Mouse (Mus musculus) erythroblast, adult 5-6 weeks (primary cell): ENCODE results near the gene Ube2v1. TPM values are rescaled to one million over a fixed set of nuclear protein-coding genes. Genes with fewer than 3 reads are reported as not detected.

Experiments
- ATAC-seq: replicated peaks from 2 replicates; pipeline ENCODE4 v1.8.0; 2016; ENCODE audit warnings: moderate number of reproducible peaks, mild to moderate bottlenecking, moderate TSS enrichment, inconsistent platforms; ENCODE audit not compliant: poor library complexity, low FRiP score, severe bottlenecking
- total RNA-seq, 2 experiments: library from RNA; stranded (forward) in 1 of 2; stranded (reverse) in 1 of 2; fragments of 150-400 nt in 1 of 2; fragments of 200-764, 138-1000 nt in 1 of 2; gene quantifications; 2 replicates each; pipeline versions ENCODE4 v1.2.3 to v1.2.4; 2015 to 2017; ENCODE audit warnings: low replicate concordance in 2 of 2

Ube2v1 gene
- total RNA-seq, 2 experiments from 2014 or later = 134 to 150 TPM

DNA sequence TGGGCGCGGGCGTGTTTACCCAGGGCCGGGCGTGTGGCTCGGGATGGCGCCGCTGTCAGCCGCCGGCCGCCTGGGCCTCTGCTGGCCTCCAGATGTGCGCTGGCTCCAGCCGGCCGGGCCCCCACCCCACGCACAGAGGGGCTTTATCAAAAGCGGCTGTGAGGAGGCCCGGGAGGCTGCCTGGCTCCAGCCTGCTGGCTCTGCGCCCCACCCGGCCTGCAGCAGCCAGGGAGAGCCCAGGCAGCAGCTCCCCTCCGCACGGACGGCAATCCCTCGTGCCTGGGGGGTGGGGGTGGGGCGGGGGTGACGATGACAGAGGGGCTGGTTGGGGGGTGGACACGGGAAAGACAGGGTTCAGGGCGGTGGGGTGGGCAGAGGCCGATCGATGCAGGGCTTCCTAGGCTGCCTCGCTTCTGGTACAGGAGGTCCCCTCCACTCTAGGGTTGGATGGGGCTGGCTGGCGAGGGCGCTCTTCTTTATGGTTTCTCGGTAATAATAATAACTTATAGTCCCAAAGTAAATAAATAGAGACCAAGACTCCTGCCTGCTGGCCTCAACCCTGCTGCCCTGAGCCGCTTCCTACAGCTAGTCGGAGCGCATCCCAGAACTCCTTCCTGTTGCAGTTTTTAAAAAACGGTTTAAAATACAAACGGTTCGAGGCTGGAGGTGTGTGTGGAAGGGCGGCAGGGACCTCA is 34.3 kb downstream of the Ube2v1 start:
- no peak for ATAC-seq

DNA sequence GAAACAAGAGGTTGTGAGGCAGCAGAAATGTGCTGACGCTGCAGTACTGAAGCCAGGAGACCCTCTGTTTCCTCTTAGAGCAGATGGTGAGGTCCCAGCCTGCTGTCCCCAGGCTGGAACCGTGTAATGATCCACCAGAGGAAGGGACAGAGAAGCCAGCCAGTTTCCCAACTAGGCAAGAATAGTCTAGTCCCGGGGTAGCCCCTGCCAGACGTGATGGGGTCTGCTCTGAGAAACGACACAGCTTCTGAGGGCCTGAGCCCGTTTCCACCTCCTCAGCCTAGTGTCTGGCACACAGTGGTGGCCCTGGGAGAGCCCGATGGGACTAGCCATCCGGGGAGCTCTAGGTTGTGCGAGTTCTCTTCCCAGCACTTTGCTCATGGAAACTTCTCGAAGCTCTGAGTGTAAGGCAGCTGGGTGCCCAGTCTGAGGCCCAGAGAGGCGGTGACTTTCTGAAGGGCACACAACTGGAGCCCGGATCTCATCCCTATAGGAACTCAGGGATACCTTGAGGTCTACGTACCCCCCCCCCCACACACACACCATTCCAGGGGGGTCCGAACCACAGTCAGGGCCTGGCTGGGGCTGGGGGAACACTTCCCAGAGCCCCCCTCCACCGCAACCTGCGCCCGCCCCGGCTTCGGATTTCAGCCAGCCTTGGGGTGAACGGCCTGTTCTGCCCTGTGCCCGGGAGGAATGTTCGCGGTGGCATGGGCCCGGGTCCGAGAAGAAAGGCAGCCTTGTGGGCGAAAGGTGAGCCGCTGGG is 35.0 kb downstream of the Ube2v1 start:
- ATAC-seq = no peak

DNA sequence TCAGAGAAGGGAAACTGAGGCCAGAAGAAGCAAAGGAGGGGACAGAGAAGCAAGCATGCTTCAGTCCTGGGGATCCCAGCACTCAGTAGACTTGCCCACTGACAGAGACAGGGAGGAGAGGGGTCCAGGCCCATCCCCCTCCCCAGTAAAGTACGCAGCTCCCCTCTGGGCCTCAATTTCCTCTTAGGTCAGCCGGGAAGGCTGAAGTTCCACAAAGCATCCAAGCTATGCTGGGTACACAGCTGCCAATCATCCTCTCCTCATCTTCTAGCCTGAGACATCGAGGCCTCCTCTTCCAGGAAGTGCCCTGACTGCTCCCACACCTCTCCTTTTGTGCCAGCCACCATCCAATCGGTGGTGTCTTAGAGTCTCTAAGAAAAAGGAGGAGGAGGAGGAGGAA is 35.6 kb downstream of the Ube2v1 start:
- ATAC-seq = no peak

DNA sequence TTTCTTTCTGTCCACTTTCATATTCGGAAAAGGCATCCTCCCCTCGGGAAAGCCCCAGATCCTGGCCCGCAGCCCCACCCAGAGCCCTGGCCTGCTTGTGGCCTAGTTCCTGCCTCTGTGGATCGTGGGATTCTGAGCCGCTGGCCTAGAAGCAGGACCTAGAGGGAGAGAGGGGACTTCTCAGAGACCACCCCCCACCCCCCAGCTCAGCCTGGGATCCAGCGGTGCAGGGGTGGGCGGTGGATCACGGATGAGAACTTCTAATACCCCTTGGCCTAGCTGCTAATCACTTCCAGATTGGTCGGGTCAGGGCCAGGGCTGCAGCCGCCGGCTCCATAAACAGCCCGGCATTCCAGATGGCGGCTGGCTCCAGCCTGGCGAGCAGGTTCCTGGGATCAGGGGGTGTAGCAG is 36.1 kb downstream of the Ube2v1 start:
- no peak for ATAC-seq

DNA sequence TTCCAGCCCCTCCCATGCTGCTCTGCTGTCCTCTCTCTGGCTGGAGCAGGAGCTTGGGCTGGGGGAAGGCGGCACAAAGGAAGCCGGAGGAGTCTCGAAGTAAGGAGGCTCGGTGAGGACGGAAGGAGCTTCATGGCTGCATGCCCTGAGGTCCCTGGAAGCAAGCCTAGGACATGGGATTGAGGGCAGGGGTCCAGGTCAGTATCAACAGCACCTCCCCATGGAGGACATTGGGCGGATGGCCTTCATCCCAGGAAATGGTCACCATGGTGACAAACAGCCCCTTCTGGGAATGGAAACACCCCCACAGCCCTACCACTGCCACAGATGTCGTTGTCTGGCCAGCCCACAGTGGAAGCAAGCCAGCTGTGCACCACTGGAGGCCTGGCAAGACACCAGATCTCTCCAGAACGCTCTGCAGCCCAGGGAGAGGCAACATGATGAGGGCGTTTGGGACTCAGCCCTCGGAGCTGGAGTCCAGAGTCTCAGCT is 37.4 kb downstream of the Ube2v1 start:
- no peak for ATAC-seq

DNA sequence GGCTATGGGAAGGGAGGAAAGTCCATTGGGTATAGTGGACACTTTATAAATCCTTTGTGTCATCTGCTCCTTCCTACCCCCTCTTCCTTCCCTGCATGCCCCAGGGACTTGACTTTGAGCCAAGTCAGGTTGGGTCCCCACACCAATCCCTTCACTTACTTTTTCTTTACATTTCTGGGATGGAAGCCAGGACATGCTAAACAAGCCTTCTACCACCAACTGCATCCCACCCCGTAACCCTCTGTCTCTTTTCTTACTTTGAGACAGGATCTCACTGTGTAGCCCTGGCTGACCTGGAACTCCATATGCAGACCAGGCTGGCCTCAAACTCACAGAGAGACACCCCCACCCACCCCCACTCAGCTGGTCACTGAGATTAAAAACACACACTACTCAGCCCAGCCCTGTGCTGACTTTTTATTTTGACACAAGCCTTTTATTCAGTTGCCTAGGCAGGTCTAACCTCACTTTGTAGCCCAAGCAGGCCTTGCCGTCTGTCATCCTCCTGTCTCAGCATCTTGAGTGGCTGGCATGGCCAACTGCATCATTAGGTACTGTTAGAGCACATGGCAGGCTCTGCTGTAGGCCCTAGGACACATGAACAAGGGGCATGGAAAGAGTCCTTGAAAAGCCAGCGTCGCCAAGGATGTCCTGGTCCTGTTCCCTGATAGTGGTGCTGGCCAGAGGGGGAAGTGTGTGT is 38.2 kb downstream of the Ube2v1 start:
- no peak for ATAC-seq

DNA sequence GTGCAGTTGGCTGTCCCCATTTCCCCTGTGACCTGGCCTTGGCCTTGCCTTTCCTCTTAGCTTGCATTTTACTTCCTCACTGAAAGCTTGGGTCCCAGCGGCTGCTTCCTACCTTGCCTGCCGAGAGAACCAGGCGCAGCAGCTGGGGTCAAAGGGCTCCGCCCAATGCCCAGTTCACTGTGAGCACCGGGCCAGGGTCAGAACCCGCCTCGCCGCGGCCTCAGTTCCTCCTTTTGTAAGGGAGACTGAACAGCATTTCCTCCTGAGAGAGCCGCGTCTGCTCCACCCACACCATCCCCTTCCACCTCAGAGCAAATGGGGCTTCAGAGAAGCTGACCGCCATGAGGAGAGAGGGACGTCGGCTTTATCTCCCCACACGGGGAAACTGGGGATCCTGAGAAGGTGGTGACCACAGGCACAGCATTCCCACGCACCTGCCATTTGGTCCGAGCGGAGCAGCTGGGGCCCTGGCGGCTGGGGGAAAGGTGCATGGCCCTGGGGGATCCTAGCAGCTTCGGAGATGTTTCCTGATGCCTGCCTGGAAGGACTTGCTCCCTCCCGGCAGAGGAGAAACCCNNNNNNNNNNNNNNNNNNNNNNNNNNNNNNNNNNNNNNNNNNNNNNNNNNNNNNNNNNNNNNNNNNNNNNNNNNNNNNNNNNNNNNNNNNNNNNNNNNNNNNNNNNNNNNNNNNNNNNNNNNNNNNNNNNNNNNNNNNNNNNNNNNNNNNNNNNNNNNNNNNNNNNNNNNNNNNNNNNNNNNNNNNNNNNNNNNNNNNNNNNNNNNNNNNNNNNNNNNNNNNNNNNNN is 42.9 kb downstream of the Ube2v1 start:
- peak; percentile 58 for ATAC-seq

DNA sequence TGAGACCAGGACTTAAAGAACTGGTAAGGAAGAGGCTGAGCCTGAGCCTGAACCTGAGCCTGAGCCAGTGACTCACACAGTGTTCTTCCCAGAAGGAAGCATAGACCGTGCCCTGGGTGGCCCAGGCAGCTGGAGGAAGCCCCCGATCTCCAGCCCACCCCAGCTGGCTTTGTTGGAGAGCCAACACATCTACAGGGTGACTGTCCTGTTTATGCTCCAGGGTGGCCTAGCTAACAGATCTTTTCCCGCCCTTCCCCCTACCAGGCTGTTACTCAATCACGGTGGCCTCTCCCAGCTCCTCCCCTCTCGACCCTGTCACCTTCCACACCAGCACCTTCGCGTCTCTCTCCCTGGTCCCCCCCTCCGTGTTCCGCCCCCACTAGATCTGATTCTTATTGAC is 44.9 kb downstream of the Ube2v1 start:
- ATAC-seq = no peak

DNA sequence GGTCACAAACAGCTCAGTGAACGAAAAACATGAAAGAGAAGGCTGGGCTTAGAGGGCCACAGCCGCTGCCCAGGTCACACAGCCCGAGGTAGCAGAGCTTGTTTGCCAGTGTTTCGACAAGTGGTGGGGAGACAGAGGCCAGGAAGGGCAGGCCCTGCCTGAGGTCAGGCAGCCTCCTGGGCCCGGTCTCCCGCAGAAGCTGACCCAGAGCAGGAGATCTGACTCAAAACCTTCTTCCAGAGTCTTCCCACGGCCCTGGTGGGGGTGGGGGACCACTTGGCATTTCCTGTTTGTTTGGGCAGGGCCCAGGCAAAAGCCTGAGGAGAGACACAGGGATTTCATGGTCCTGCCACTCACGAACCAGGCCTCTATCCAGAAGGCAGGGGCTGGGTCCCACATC is 45.9 kb downstream of the Ube2v1 start:
- no peak for ATAC-seq

DNA sequence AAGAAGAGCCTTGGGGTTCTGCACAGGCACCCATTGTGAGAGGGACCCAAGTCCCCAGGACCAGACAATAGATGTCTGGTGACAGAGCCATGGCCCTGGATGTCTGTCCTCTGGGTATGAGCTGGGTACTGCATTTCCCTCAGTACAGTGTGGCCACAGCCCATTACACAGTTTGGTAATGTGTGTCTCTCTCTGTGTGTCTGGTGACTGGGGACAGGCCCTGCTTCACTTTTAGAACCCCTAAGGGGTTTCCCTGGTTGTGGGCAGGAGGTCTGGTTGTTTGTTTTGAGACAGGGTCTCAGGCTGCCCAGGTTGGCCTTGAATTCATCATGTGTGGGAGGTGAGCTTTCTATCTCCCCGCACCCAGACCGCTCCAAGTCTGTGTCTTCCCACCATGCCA is 46.6 kb downstream of the Ube2v1 start:
- no peak for ATAC-seq

DNA sequence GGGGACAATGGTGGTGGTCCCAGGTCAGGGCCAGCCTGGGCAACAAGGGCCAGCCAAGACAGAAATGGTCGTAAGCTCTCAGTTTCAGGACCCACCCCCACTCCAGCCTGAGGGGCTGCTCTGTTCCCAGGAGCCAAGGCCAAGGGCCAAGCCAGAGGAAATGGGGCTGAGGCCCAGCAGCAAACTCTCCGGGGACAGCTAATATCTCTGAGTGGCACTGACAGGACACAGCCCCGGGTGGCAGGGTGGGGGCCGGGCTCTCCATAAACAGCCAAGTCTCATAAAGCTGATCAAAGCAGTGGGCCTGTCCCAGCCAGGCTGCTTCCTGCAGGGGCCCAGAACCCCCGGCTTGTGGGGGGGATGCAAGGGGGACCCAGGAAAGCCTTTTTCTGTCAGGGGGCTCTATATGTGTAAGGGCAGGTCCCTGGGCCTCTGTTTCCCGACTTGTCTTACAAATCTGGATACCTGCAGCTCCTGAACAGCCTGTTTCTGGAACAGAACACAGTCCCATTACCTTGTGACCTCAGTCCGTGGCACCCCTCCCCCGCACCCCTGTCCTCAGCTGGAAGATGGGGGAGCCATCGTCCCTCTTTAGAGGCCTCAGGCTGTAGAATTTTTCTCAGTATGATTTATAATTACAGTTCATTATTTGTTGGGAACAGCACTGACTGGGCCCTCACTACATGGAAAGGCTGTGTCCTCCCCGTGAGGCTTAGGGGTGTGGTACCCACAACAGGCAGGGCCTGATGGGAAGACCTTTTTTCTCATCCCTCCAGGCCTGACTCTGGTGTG is 48.5 kb downstream of the Ube2v1 start:
- ATAC-seq = no peak

DNA sequence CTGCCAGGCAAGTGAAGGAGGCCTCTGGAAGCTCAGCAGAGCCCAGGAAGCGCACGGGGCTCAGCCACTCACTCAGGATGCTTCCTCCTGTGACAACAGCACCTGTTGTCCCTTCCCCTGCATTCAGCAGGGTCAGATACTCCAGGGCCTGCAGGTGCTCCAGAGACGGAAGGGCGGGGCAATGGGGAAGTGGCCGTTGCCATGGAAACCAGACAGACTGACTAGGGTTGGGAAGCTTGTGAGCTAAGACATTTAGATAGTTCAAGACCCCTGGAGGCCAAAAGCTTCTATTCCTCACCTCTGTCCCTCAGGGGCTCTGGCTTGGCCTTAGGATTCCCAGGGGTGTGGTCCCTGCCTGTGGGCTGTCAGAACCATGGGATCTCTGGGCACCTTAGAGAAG is 53.4 kb downstream of the Ube2v1 start:
- ATAC-seq = no peak

DNA sequence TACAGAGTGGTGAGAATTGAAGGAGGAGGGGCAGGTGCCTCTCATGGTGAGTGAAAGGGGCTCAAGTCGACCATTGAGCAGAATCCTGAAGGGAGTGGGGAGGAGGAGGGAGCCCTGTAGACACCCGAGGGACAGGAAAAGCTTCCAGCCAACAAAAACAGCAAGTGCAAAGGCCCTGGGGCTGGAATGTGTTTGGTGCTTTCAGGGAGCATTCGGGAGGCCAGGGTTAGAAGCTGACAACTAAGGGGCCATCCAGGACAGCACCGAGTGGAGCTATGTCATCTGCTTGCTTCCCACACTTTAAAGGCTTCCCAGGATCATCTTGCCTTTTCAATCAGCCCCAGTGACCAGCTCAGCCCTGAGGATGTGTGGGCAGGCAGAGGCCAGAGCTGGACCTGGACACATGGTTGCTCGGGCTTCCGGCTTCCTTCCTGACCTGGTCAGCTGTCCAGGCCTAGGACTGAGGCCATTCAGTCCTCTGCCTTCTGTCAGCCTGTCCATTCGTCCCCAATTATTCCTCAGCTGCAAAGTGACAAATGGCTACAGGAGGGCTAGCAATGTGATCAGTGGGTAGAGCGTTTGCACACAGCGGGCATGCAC is 54.6 kb downstream of the Ube2v1 start:
- no peak for ATAC-seq

DNA sequence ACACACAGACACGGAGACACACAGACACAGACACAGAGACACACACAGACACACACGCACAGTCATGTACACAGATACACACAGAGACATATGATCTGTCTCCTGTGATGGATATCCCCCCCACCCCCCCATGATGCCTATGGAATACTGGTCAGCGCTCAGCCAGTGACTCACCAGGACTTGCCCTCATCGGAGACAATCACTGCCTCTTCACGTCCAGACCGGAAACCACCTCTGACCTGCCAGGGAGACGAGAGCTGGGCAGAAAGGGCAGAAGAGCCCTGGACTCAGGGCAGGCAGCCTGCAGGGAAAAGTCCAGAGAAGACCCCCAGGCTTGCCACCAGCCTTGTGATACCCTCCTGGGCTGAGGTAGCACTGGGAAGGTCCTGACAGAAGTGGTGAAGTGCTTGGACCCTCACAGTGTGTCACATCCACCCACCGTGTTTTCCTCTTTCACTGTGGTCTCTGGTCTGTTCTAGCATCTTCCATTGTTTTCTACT is 55.7 kb downstream of the Ube2v1 start:
- ATAC-seq = no peak

DNA sequence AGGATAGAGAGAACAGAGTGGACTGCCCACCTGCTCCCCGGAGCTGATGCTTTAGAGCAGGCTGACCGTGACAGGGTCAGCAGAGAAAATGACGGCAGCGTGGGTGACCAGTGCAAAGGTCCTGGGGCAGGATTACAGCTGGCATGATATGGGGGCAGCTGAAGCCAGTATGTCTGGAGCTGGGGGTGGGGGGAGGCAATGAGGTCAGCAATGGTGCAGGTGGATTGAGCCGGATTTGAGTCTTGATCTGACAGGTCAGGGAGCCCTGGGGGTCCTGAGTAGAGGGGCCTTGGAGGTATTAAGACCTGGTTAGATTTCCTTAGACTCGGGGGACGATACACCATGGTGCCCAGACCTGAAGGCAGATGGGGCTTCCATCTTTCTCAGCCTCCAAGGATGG is 56.3 kb downstream of the Ube2v1 start:
- ATAC-seq = no peak

DNA sequence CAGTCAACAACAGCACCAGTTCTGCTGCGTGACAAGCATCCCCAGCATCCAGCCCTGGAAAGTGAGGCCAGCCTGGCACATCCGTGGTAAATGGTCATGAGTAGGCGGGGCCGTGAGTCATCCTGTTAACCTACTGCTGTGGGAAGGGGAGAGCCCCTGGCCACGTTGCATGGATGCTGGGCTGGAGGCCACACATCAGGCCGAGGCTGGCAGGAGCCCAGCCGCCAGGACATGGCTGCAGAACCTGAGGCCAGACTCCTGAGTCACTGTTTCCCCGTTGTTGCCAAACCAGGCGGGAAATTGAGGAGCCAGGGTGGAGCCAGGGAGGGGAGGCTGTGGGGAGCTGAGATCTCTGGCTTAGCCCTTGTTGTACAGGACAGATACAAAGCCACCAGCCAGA is 57.1 kb downstream of the Ube2v1 start:
- ATAC-seq = no peak

DNA sequence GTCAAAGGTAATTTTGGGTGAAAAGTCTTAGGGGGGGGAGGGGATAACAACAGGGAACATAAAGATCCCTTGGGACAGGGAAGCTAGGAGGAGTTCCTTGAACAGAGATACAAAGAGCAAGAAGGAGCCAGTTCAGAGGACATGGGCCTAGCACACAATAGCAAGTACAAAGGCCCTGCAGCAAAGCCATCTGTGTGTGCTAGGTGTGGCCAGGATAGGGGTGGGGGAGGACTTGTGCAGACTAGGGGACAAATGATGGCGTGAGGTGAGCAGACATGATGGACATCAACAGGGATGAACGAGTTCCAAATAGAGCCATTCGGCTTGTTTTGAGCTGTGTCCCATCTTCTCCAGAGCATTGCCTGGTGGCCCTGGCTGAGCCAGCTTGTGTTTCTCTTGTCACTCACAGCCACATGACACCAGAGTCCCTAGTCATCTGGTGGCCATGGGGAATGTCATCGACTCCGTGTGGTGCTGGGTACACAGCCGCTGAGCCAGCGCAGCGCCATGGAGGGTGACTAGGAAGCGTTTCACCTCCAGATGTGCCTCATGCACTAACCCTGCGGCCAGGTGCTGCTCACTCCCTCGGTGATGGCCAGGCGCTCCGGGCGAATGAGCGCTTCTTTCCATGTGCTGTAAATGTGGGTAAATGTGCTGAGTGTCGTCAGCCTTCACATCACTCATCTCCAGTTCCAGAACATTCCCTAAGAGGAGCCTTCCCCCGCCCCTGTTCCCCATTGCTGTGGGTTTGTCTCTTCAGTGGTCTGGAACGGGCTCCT is 60.3 kb downstream of the Ube2v1 start:
- no peak for ATAC-seq

DNA sequence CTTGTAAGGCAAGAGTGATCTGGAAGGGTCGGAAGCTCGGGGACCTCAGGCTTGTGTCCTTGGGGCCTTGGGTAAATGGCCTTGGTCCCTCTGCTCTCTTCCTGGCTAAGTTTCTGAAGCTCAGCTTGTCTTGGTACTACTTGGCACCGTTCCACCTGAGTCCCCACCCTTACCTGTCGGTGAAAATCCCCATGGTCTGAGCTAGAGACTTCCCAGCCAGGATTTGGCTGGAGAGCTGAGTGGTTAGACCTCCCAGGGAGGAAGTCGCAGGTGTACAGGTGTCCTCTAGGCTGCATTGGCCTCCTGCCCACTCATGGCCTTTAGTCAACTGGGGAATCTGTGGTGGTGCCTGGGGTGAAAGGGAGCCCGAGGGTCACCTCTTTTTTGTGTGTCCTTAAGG is 61.1 kb downstream of the Ube2v1 start:
- ATAC-seq = no peak
